Mouse (Mus musculus): ENCODE data around the gene Spryd7.

GRCm38 (mm10) chr14:61603069-61603755 lies 46.5 kb upstream of the Spryd7 start:
- TF ChIP-seq CTCF (conservative IDR thresholded peaks at IDR 0.05; ENCODE audit: low read length) (no peak), NANOG (IDR thresholded peaks at IDR 0.05; ENCODE audit: borderline replicate concordance, low read length) (peak; percentile 32; the same call in 1 of the 2 replicates)

All from E14TG2a.4 (cell line).